Mouse (Mus musculus): ENCODE results near the gene Zfp385b. TPM values are rescaled to one million over a fixed set of nuclear protein-coding genes. Genes with fewer than 3 reads are reported as not detected.

The Zfp385b gene
- total RNA-seq (2021): 1 to 10 TPM; 5.3 to 7.5 TPM
- long read RNA-seq, experiment 1, partial matches to known transcripts: 2 of 4 reads
- long read RNA-seq, experiment 1, other reads (novel, unspliced or antisense): 0 of 4 reads
- long read RNA-seq, experiment 2, partial matches to known transcripts: 0 of 1 reads
- long read RNA-seq, experiment 2, other reads (novel, unspliced or antisense): 0 of 1 reads

- intact Hi-C loops (cut with DNase I): no loop called here
Measured at GRCm38 (mm10) chr2:77819539-77819938, at the start of gene Zfp385b. Zfp385b (minus strand) TSS chr2:77819639.

DNA sequence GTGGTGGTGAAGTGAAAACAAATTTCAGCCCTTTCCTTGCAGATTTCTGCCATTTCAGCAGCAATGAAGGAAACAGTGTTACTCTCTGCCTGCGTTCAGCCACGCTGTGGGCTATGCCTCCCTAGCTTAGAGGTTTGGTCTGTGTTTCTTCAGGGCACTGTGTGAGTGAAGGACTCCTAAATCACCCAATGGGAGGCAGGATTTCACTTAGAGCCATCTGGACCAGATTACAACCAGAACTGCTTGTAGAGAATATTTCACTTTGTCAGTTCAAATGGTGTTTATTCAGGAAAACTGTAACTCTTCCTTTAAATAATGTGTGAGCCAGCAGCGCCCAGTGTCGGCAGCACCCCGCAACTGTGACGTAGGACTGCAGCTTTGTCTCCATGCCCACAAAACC is 44.5 kb upstream of the Zfp385b start:
- no peak for DNase-seq
- intact Hi-C loops (cut with DNase I): no loop called here

More at GRCm38 (mm10) chr2:77819539-77819938, at the start of gene Zfp385b:
- DNase-seq: no peak

GRCm38 (mm10) chr2:77863522-77863921 is 44.1 kb upstream of the Zfp385b start:
- intact Hi-C loops (cut with DNase I): no loop called here
- peak in 1 of 2 experiments; percentile 8 for DNase-seq

DNA sequence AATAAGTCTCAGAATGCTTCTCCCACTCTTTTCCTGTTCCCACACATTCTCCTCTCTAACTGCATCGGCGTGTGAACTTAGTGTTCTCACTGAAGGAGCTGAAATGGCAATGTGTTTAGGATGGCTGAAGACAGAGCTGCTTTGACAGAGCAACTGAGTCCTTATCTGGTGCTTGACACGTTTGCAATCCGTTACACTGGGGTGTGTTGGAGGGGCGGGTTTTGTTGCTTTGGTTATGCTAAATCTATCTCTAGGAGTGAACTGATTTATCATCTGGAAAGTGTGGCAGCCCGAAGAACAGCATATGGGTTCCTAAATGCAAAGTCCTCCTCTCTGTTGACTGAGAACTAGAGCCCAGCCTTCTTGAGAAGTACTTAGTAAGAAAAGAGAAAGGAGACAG is 22.0 kb upstream of the Zfp385b start:
- no peak for DNase-seq
- intact Hi-C loops (cut with DNase I): no loop called here

- intact Hi-C loops (cut with DNase I): no loop called here
- DNase-seq: no peak
Measured at GRCm38 (mm10) chr2:77839587-77839986, 20.1 kb upstream of the Zfp385b start.

- intact Hi-C loops (cut with DNase I): no loop called here
- no peak for DNase-seq
Measured at GRCm38 (mm10) chr2:77838688-77839087, 19.2 kb upstream of the Zfp385b start.

DNA sequence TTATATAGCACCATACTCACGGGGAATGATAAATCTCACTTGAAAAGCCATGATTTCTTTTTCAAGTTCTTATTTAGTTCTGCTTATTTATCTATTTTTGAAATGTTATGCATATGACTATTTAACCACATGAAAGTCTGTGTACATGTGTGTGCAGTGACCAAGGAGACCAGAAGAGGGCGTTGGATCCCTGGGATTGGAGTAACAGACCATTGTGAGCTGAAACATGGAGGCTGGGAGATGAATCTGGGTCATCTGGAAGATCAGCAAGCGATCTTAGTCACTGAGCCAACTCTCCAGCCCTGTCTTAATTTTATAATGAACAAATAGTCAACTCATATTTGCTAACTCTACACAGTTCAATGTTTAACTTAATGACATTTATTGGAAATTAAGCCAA is 16.3 kb upstream of the Zfp385b start:
- DNase-seq: no peak
- intact Hi-C loops (cut with DNase I): no loop called here

DNA sequence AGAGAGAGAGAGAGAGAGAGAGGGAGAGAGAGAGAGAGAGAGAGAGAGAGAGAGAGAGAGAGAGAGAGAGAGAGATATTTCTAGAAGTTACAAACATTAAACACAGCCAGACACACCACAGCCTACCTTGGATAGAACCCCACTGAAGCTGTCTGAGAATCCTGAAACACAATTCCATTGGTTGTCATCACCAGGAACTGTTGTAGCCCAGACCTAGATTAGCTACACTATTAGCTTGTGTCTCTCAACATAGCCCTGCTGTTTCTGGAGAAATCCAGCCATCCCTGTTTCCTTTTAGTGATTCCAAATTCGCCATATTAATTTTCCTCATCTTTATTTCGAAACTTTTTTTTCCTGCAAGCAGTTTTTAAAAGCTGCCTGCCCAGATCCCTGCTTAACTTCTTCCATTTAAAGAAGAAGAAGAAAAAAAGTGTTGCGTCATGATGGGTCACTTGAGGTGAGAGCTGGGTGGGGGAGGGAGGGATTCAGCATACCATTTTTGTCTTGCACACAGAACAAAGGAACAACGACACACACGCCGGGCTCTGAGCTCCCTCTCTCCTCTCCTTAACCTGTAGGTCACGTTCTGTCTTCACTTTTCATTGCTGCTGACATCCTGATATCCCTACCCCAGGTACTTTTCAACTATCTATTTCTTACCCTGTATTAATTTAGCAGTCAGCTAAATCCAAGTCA is 6.8 kb upstream of the Zfp385b start:
- intact Hi-C loops (cut with DNase I): no loop called here
- peak in 1 of 2 experiments; percentile 15 for DNase-seq

DNA sequence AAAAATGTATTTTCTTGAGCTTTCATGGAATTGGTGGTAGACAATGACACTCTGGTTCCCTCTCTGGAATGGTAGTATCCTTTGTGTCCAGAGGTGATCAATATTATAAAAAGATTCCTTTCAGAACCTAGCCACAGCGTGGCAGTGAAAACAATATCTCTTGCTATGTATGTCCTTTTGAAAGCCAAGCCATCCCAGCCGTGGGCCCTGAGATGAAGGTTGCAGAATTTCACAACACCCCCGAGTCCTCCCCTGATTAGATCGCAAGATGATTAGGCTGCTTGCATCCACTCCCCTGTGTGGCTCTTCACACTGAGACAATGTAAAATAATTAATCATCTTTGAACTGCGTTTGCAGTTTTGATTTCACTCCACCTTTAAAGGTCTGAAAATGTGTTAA is 3.6 kb upstream of the Zfp385b start:
- intact Hi-C loops (cut with DNase I): no loop called here
- DNase-seq: no peak

DNA sequence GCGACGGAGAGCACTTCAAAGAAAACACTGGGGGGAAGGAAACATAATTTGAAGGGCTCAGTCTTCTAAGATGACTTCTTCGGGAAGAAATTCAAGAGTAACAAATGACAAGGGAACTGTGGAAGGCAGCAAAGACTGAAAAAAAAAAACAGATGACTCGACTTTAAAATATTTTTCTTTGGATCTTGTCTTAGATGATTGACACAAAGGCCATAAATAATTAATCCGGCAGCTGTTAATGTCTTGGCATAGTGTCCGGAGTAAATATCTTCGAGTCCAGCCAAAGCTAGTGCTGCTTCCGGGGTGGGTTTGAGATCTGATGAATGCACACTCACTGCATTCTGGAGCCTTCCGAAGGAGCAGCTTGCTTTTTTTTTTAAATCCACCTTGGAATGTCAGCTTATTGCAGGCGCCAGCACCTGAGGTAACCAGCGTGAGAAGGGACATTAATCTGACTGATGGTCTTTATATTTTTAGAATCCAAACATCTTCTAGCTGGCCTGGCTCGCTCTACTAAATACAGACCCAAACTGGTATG is 2.0 kb downstream of the Zfp385b start:
- intact Hi-C loops (cut with DNase I): no loop called here
- DNase-seq: no peak

GRCm38 (mm10) chr2:77816413-77817314 is 2.8 kb downstream of the Zfp385b start:
- DNase-seq: peak; percentile 42 to 52
- intact Hi-C loops (cut with DNase I): no loop called here

DNA sequence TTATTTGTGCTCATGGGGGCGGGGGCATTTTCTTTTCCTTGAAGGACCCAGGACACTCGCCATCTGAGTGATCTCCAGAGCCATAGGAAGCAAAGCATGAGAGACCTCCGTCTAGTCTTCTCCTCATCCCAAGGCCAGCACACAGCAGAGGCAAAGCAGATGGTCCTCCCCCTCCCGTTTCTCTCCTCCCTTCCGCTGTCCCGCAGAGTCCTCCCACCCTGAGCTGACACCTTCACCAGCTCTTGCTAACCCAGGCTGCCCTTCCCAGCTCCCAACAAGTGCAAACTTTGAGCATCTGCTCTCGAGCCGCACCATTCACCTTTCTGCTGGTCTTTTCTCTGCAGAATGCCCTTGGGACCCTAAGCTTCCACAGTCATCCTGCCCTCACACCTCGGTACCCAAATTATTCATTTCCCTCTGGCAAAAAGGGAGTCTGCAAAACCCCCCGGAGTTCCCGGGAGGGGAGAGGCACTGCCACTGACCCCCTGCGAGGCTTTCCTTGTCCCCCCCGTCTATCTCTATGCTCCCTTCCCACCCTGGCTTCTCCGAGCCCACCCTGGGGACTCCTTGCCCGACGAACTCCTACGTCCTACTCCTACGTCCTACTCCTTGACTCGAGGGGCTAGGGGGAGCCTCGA is 3.5 kb downstream of the Zfp385b start:
- intact Hi-C loops (cut with DNase I): no loop called here
- DNase-seq: peak in 1 of 2 experiments; percentile 9

DNA sequence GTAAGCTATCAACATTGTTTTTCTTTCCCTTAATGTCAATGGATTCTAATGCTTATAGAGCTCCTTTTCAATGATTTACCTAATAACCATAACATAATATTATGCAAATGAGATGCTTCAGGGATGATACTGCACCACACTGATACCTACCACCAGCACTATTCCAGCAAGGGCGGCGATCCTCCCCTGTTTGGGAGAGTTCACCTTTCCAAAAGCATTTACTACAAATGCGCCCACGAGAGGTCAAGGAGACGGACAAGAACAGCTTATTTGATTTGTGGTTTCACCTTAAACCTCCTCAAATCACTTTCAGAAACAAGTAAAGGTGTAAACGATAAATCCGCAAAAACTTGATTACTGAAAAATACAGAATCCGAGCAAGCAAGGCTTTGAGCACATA is 4.5 kb downstream of the Zfp385b start:
- no peak for DNase-seq
- intact Hi-C loops (cut with DNase I): no loop called here

DNA sequence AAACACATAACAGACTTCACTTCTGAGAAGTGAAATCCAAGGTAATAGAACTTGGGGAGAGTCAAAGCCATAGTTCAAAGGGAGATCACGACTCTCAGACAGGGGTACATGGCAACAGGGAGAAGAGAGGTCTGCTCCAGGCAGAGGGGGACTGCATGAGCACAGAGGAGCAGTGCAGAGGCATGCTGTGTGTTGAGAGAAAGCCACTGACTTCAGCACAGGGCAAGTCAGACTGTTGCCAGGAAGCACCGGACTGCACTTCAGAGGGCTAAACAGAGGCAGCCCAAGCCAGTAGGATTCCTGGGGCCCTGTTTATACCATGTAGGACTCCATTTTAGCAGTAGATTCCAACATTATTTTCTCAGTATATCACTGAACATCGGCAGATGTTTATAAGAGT is 6.4 kb downstream of the Zfp385b start:
- intact Hi-C loops (cut with DNase I): no loop called here
- DNase-seq: no peak

DNA sequence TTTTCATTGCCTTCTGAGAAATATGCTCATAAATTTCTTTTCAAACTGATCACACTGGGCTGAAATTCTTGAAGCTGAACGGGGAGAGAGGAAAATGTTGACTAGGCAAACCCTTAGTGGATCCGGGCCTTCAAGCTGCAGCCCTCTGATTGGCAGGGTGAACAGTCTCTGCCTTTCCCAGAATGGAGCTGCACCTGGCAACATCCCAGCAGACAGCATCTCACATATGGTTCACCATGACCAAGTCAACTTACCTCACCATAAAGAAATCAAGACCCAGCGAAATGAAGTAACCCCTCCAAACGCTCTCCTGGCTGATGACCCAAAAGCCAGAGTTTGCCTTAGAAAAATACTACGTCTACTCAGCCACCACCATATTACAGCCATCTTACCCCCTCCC is 8.7 kb downstream of the Zfp385b start:
- DNase-seq: no peak
- intact Hi-C loops (cut with DNase I): no loop called here

DNA sequence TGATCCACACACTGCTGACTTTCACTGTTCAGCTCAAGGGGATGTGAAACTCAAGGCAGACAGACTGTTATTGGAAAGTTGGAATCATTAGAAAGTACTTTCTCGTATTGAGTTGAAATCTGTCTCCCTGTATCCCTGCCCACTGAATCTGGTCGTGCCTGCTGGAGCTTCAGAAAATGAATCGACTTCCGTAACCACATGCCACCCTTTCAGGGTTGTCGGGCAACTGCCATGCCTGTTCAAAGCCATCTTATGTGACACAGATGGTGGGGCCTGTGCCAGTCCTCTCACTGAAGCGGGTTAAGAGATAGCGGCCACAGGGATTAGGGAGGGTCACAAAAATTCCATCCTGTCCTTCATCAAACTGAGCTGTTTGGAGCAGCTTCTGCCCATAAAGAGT is 14.7 kb downstream of the Zfp385b start:
- intact Hi-C loops (cut with DNase I): no loop called here
- no peak for DNase-seq

DNA sequence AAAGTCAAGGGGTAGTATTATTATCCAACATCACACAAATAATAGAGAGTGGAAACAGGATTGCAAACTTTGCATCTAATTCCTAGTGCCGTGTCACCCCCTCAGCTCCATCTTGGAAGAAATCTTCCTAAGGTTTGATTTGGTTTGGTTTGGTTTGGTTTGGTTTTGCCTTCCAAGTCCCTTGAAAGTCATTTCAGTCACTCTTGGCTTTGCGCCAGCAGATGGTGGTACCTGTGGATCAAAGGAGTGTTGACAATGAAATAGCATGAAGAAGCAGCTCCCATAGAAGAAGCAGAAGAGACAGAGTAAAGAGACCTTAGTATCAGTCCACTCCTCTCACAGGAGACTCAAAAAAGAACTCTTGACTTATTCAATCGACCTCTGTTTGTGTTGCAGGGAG is 17.1 kb downstream of the Zfp385b start:
- intact Hi-C loops (cut with DNase I): no loop called here
- DNase-seq: no peak

GRCm38 (mm10) chr2:77801430-77801829 is 18.0 kb downstream of the Zfp385b start:
- intact Hi-C loops (cut with DNase I): no loop called here
- no peak for DNase-seq

DNA sequence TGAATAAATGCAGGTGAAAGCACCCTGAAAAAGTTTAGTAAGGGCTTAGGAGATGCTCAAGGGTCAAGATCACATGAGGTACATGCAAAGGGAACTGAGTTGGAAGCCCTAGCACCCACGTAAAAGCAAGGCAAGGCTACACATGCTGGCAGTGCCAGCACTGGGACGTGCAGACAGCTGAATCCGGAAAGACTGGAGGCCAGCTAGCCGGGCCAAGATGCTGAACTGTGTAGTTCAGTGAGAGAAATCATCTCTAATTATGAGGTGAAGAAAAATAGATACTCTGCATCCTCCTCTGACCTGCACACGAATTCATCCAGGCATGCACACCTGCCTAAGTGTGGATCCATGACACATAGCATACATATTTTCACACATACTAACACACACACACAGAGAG is 18.4 kb downstream of the Zfp385b start:
- intact Hi-C loops (cut with DNase I): no loop called here
- no peak for DNase-seq

GRCm38 (mm10) chr2:77797233-77797632 is 22.2 kb downstream of the Zfp385b start:
- intact Hi-C loops (cut with DNase I): loop anchor here (2.0 kb wide), 1 partner anchor 224 kb away; no protein-coding TSS in a partner anchor
- no peak for DNase-seq

Data from heart, postnatal 14 days (tissue).